Mouse (Mus musculus) ES-Bruce4 (cell line): ENCODE measurements around the gene Slc29a3. TPM values are rescaled to one million over a fixed set of nuclear protein-coding genes. Genes with fewer than 3 reads are reported as not detected.
A peak's percentile ranks its signal among the peaks of the same experiment; 100 is the strongest.

Experiments used
- H3K27ac ChIP-seq: 2 replicates; pipeline ENCODE4 v1.5.1; 2012; ENCODE audit warnings: low read length, inconsistent platforms; ENCODE audit not compliant: insufficient read depth
- H3K27me3 ChIP-seq: 2 replicates; pipeline ENCODE4 v1.6.1; 2012; ENCODE audit warnings: mild to moderate bottlenecking, low read length, inconsistent platforms; ENCODE audit not compliant: control insufficient read depth, poor library complexity, insufficient read depth, severe bottlenecking
- H3K36me3 ChIP-seq: 2 replicates; pipeline ENCODE4 v1.6.1; 2012; ENCODE audit warnings: inconsistent platforms, mild to moderate bottlenecking, low read length, moderate library complexity; ENCODE audit not compliant: control insufficient read depth, poor library complexity, insufficient read depth, severe bottlenecking
- H3K4me1 ChIP-seq: one replicate; pipeline ENCODE4 v1.8.1; 2011; ENCODE audit warnings: low read length; ENCODE audit not compliant: control insufficient read depth, insufficient read depth
- H3K4me3 ChIP-seq: 2 replicates; pipeline ENCODE4 v1.5.1; 2011; ENCODE audit warnings: low read depth, mild to moderate bottlenecking, low read length
- H3K9ac ChIP-seq: 2 replicates; pipeline ENCODE4 v1.6.1; 2012; ENCODE audit warnings: low read depth, mild to moderate bottlenecking, inconsistent platforms; ENCODE audit not compliant: poor library complexity, severe bottlenecking
- H3K9me3 ChIP-seq: replicated peaks from 2 replicates; pipeline ENCODE4 v1.6.1; 2012; ENCODE audit warnings: mild to moderate bottlenecking, low read length, inconsistent platforms; ENCODE audit not compliant: control insufficient read depth, poor library complexity, insufficient read depth, severe bottlenecking
- CTCF ChIP-seq: IDR thresholded peaks from one replicate; pipeline ENCODE4 v1.8.1; 2011; ENCODE audit warnings: low read depth, low read length
- EP300 ChIP-seq: IDR thresholded peaks from 2 replicates; pipeline ENCODE4 v1.6.1; 2011; ENCODE audit warnings: low read depth, low read length; ENCODE audit not compliant: insufficient read depth
- POLR2A ChIP-seq: IDR thresholded peaks from one replicate; pipeline ENCODE4 v1.8.1; 2011; ENCODE audit warnings: low read length; ENCODE audit not compliant: insufficient read depth
- polyA plus RNA-seq: library from polyadenylated mRNA; stranded (reverse); fragments of >200 nt; gene quantifications from 2 replicates; pipeline ENCODE4 v1.2.4, GENCODE M21; 2011; ENCODE audit warnings: low read depth; ENCODE audit not compliant: missing spikeins, insufficient read depth, insufficient read length

Slc29a3 gene
- polyA plus RNA-seq, 1 experiment: 8.7 TPM

- Histone ChIP-seq H3K9ac (peak overlapping the region; percentile 54), H3K4me3 (peak overlapping the region; percentile 49)
Measured at GRCm38 (mm10) chr10:60686641-60686975, 66.0 kb downstream of the Slc29a3 start.

GRCm38 (mm10) chr10:60685764-60686640 lies 66.6 kb downstream of the Slc29a3 start:
- Histone ChIP-seq H3K27ac (no peak overlapping the region), H3K4me1 (no peaks in the 10 kb centered on the region), H3K9me3 (no peaks in the 10 kb centered on the region), H3K4me3 (peak overlapping the region; percentile 49), H3K27me3 (peaks cover 17% of the 10 kb centered on the region), H3K36me3 (no peaks in the 10 kb centered on the region), H3K9ac (peak overlapping the region; percentile 54; the same call in 1 of the 2 replicates)
- TF ChIP-seq POLR2A: no peak
- TF ChIP-seq CTCF: no peak
- TF ChIP-seq EP300: no peak

More at GRCm38 (mm10) chr10:60686641-60686975, 66.0 kb downstream of the Slc29a3 start:
- TF ChIP-seq EP300 (no peak), CTCF (no peak), POLR2A (no peak)
- Histone ChIP-seq H3K27ac (no peak overlapping the region), H3K27me3 (peaks cover 17% of the 10 kb centered on the region), H3K4me1 (no peaks in the 10 kb centered on the region), H3K36me3 (no peaks in the 10 kb centered on the region), H3K9me3 (no peaks in the 10 kb centered on the region)

- no peaks in the 10 kb centered on the region for H3K9me3 ChIP-seq
- no peaks in the 10 kb centered on the region for H3K36me3 ChIP-seq
- H3K27me3 ChIP-seq: no peaks in the 10 kb centered on the region
- no peaks in the 10 kb centered on the region for H3K4me1 ChIP-seq
- TF ChIP-seq CTCF (no peak), POLR2A (no peak), EP300 (no peak)
- H3K4me3 ChIP-seq: no peak overlapping the region
- H3K9ac ChIP-seq: no peak overlapping the region
- H3K27ac ChIP-seq: no peak overlapping the region
Measured at GRCm38 (mm10) chr10:60678926-60679325, 73.7 kb downstream of the Slc29a3 start.

- no peaks in the 10 kb centered on the region for H3K27me3 ChIP-seq
- TF ChIP-seq POLR2A (no peak), CTCF (no peak), EP300 (no peak)
Measured at GRCm38 (mm10) chr10:60677319-60677718, 75.3 kb downstream of the Slc29a3 start.

GRCm38 (mm10) chr10:60670166-60670565 lies 82.4 kb downstream of the Slc29a3 start:
- Histone ChIP-seq H3K9me3 (no peaks in the 10 kb centered on the region), H3K9ac (no peak overlapping the region), H3K36me3 (no peaks in the 10 kb centered on the region), H3K27me3 (no peaks in the 10 kb centered on the region), H3K4me3 (no peak overlapping the region), H3K4me1 (no peaks in the 10 kb centered on the region), H3K27ac (no peak overlapping the region)
- TF ChIP-seq CTCF: no peak

More at GRCm38 (mm10) chr10:60677319-60677718, 75.3 kb downstream of the Slc29a3 start:
- Histone ChIP-seq H3K4me1 (no peaks in the 10 kb centered on the region), H3K4me3 (no peak overlapping the region), H3K27ac (no peak overlapping the region), H3K9ac (no peak overlapping the region), H3K36me3 (no peaks in the 10 kb centered on the region), H3K9me3 (no peaks in the 10 kb centered on the region)

- Histone ChIP-seq H3K9me3 (no peaks in the 10 kb centered on the region), H3K27me3 (no peaks in the 10 kb centered on the region), H3K27ac (no peak overlapping the region), H3K9ac (no peak overlapping the region), H3K36me3 (no peaks in the 10 kb centered on the region), H3K4me3 (no peak overlapping the region), H3K4me1 (no peaks in the 10 kb centered on the region)
- TF ChIP-seq EP300 (no peak), CTCF (no peak), POLR2A (no peak)
Measured at GRCm38 (mm10) chr10:60668591-60668990, 84.0 kb downstream of the Slc29a3 start.

Other genes with a start within 250 kb of the Slc29a3 start
- 0.33 and 0.55 TPM in 2 replicates for gene Cdh23, start 56.3 kb downstream of the Slc29a3 start, polyA plus RNA-seq
- gene Unc5b, start 78.8 kb upstream of the Slc29a3 start, polyA plus RNA-seq: 36.7 and 43.2 TPM in 2 replicates